Mouse (Mus musculus) retina, postnatal 7 days (tissue): ENCODE results near the gene Tm4sf1.

Experiments used
- DNase-seq: peaks from one replicate; pipeline ENCODE4 v3.0.0-alpha.2; 2012; ENCODE audit warnings: low read depth, low spot score

The Tm4sf1 gene

DNA sequence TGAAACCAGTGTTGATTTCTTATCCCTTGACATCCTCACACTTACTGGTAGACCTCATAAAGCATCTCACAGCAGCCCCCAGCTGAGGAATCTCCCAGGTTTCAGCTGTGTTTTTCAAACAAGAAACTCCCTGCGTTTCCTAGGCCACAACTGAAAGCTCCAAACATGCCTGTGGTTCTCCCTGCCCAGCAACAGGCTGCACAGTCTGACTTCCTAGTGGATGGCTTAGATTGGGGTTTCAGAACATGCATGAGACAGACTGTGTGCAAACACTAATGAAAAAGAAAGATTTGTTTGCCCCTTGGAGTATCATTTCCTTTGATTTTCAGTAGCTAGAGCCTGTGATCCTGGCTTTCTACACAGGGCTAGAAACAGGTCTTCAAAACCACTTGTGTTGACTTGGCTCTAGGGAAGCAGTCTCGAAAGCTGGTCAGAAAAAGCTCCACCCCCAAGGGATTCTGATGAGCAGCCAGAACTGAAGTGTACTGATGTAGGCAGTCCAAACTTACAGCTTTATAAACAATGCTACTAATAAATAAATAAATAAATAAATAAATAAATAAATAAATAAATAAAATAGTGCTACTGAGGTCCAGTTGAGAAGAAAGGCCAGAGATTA lies at the start of gene Tm4sf1:
TSS of gene Tm4sf1 (minus strand) at position 68 of the 619 bp plus-strand sequence.
- DNase-seq: no peak

DNA sequence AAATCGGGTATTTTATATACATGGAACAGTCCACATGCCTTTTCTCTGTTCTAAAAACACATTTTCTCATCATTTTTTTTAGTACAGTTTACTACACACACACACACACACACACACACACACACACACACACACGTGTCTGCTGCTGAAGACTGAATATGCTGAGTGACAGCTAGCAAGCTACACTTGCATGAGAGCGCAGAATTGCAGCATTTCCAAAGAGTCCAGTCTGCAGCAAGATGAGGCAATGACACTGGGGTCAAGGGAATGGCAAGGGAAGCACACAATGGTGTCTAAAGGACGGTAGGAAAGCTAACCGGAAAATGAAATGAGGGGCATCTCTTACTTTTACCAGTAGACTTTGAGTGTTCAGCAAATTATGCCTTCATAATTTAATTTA lies 43.0 kb upstream of the Tm4sf1 start:
- DNase-seq: no peak

DNA sequence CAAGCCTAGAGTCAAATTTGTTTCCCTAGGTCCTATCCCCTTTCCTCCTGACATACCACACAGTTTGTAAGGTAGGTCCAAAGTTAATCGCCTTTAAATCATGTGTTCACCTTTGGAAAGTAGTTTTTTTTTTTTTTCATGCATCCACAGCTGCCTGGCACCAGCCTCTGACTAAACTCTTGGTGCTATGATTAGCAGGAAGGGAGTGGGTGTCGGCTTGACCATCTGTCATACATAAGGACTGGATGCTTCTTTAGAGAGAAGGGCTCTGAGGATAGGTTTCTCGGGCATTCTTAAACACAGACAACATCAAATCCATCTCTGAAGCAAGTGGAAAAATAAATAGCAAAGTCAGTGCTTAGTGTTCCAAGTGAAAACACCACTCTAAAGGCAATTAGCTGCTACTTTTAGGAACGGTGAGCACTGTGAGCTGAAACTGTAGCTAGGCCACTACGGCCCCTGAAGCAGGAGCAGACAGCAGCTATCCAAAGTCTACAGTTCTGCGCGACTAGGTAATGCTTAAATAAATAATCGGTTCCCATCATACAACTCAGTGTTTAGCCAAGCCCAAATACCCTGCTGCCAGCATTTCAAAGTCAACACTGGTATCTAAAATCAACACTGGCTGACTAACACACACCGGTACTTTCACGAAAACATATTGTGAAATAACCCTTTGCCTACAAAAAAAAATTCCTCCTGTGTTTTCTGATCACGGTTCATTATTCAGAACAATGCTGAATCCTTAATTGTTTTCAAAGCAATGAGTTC lies 42.2 kb upstream of the Tm4sf1 start:
- DNase-seq: no peak

DNA sequence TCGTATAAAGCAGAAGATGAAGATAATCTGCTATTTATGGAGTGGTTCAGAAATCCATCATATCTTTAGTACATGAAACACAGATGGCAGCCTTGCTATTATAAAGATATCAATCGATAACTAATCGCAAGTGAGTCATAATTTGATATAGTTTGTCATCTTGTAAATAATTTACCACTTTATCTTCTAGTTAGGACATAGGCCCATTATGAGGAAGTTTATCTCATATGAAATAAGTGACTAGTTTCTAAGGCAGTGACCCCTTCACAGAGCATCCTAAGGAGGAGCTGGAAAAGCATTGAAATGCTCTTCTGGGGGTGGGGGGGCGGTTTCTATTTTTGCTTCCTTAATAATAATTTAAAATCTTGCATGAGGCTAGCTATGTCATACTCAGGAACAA lies 41.2 kb upstream of the Tm4sf1 start:
- no peak for DNase-seq

DNA sequence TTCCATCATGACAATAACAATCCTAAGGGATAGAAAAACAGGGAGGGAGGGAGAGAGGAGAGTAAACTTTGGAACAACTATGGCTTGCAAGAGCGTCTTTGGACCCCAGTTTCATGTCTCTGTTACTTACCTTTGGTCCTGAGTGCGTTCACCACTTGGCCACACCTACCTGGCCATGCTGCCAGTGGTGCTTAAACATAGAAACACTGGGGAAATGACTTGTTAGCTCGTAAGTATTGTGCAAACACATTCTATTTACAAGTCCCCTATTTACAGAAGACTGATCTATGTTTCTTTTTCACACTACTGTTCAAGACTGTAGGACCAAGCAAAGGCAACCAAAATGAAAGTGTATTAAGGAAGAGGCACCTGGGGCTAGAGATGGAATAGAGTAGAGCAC lies 39.5 kb upstream of the Tm4sf1 start:
- no peak for DNase-seq

DNA sequence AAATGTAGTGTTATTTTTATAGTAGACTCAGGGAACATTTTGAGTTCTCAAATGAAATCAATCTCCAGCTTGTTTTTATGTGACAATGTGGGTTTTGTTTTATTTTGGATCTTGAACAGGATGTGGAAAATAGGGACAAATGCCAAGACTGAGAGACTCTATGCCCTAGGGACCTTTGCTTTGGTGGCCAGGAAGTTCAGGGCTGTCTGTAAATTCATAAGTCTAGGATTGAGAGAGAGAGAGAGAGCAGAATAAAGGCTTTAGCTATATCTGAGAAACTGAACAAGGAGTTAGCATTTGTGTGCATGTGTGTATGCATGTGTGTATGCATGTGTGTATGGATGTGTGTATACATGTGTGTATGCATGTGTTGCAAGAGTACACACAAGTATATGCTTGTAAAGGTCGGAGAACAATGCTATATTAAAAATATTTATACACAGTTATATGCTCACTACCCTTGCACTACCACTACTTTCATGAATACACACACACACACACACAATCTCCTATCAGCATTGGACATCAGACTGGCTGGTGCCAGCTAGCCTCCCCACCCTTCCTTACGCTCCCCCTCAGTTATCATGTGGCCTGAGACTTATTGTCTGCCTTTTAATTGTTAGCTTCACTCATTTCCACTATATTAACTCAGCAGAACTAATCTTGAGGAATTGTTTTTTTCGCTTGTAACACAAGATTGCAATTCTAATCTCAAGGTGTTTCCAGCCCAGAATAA lies 33.5 kb upstream of the Tm4sf1 start:
- no peak for DNase-seq

DNA sequence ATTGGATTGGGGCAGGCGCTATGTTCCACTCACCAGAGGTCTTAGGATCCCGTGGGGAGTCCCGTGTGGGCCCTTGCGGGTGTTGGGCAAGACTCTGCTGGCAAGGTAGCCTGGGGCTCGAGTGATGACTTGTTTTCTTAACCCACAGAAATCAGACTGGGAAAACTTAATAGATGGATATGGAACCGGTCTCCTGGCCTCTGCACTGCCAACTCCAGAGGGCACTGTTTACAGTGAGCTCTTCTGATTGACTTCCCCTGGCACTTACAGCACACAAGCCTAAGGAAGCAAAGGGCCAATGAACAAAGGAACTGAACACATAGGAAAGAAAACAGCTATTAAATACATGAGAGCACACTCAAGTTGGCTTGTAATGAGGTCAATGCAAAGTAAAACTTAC lies 26.2 kb upstream of the Tm4sf1 start:
- no peak for DNase-seq

DNA sequence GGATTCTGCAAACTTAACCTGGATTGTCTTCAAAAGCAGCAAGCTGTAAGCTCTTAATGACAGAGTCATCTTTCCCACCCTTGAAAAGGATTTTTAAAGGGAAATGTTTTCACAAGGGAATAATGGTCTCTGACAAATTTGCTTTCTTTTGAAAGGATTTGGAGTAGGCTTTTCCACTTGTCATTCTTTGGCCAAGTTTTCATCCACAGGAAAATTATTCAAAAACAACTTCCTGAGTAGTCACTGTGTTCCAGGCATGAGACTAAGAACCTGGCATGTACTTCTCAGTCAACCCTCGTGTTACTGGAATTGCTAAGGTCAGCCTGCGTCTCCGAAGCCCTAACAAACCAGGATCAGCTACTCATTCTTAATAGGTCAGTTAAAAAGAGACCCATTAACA lies 5.3 kb upstream of the Tm4sf1 start:
- DNase-seq: no peak

DNA sequence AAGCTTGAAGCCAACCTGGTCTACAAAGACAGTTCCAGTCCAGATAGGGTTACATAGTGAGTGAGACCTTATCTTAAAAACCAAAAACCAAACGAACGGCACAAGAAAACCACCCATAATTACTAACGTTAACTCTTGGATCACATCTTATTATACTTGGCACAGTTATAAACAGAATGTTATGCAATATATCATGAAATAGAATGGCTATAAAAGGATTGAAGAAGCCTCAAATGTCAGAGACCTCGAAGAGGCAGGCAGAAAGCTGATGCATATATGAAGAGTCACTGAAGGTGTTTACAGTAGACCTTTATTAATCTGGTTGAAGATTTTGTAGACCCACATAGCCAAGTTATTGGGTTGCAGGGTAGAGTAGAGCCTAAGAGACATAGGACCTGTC lies 3.8 kb upstream of the Tm4sf1 start:
- no peak for DNase-seq

DNA sequence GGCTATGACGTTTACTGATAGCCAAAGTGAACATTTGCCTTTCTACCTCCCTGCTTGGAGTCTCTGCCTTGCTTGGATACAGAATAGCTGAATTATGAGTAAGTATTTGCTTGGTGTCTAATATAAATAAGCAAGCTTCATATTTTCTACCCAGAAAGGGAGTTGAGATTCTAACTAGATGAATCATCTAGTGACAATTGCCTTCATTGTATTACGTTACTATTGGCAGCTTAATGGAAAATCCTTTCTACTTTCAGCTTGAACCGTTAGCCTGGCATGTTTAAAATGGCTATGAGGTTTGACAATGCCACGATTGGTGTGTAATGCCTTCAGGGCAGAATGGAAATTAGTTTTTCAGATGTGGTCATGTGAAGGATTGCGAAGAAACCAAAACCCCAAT lies 2.7 kb upstream of the Tm4sf1 start:
- DNase-seq: no peak

DNA sequence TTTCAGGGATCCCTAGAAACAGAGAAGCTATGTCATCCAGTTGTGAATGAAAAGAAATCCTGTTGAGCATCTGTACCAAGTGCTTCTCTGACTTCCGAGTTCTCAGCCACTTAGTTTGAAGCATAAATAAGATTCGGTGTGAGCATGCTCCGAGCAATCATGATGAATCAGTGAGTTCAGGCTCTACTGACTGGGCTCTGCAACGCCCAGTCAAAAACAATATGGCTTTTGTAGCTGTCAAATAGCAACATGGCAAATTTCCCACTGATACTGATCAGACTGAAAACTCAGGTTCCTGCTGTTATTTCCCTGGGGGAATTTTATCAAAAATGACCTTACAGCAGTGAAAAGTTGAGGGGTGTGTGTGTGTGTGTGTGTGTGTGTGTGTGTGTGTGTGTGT lies 2.3 kb upstream of the Tm4sf1 start:
- DNase-seq: no peak

DNA sequence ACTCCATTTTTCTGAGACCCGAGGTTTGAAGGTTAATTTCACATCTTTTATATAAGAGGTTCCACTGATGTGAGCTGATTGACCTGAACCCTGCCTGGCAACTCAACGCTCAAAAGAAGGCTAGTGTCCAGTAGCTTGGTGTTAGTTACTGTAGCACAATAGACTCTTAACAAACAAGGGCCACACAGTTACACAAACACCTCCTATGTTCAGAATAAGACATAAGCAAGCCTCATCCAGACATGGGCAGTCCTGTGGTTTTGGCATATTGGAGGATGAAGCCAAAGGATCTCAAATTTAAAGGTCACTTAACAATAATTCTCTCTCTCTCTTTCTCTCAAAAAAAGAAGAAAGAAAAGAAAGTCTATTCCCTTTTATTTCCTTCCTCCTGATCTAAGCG lies 1.7 kb upstream of the Tm4sf1 start:
- no peak for DNase-seq

DNA sequence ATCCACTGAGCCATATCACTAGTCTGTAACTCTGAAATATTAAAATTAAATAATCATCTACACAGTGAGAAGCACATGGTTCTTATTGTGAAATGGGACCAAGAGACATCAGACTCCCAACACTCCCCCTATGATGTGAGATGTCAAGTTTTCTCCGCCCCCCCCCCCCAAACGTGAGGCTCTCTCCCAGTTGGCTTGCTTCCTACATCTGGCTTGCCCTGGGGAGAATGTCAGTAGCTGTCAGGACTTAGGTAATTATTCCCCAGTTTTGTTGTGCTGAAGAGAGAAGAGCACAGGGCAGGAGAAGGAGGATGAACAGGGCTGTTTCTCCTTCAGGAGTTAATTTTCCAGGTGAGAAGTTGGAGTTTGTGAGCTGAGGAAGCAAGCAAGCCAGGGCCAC lies 1.1 kb upstream of the Tm4sf1 start:
- DNase-seq: no peak

DNA sequence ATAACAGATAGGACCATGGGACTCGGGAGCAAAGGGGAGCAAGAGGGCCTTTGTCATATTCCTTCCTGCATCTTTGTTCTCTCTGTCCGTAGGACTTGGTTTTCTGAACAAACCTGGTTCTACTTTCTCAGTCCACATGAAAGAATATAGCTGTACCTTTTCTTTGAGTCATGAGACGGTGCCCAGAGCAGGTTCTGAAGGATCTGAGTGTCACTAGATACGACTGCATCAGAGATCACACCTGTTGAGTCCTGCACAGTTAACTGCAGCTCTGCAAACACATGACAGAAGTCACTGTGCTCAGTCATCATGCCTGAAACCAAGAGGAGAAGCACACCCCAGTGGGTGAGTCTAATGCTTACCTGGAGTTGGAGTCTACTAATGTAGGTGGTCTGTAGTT lies 422 bp downstream of the Tm4sf1 start:
- no peak for DNase-seq

DNA sequence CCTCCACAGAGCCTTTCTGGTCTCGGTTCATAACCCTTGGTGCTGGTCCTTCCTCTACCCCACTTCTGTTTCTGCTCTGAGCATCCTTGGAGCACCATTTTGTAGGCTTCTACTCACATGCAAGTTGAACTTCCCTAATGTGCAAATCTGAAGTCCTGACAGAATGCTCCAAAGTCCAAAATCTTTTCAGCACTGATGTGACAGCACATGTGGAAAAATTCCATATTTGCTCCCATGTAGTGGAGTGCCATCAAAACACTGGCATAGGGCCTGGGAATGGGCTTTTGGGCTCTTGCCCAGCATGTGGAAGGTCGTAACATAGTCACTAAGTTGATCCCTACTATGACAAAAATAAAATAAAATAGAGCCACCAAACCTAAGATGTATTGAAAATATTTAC lies 3.8 kb downstream of the Tm4sf1 start:
- no peak for DNase-seq

DNA sequence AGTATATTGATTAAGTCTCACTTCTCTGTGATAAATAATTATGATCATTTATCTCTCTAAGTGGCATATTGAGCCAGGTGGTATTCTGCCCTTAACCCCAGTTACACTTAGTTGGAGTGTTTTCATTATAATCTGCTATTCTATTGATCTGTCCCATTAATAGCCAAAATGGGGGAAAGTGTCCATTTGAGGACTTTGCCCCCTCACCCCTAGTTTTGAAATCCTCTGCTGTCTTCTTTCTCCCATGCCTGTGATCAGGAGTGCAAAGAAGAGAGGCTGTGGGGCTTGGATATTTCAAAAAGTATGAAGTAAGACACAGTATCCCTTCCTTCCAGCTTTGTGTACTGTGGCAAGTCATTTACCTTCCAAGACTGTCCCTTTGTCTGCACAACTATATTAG lies 5.2 kb downstream of the Tm4sf1 start:
- DNase-seq: no peak

DNA sequence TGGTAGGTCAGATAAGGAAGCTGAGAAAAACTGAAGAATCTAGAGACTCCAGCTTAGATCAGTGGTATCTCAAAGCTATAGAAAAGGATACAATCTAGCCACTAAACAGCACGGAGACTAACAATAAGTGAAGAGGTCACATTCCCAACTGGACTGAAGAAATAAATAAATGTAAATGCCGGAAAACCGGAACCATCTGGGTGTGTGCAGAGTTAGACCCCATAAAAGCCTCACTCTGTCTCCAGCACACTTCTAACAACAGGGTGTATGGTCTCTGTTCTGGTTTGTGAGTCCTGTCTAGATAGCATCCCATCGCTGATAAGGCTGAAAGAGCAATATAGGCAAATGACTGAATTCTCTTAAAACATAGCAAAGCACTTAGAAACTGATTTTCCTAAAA lies 6.2 kb downstream of the Tm4sf1 start:
- no peak for DNase-seq

DNA sequence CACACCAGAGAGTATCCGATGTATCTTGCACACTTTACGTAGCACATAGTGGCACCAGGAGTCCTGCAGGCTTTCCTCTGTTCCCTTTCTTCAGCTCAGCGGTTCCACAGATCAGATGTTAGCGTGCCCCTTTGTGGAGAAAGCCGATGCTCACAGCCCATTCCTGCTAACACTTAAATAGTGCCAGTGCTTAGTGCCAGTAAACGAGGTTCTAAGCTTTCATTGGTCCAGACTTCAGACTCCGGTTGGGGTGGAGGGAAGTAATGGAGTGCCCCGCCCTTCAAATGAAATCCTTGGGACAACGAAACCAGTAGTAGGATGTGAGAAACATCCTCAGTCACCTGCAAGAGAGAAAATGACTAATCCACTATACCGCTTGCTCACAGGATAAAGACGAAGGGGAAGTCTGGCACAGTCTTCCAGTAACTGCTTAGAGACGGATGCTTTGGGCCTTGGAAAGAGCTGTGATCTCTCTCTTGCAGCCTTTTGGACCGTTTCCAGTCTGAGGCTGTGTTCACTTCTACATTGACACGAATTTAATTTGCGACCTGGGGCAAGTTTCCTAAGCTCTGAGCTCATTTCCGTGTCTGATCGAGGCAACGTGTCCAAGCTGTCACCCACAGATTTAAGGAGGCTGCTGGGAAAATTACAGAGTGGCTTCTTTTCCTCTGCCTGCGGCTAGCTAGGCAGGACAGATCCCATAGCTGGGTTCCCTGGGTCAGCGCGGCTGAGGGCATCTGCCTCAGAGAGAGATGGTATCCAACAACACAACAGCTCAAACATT lies 6.9 kb downstream of the Tm4sf1 start:
- DNase-seq: no peak

DNA sequence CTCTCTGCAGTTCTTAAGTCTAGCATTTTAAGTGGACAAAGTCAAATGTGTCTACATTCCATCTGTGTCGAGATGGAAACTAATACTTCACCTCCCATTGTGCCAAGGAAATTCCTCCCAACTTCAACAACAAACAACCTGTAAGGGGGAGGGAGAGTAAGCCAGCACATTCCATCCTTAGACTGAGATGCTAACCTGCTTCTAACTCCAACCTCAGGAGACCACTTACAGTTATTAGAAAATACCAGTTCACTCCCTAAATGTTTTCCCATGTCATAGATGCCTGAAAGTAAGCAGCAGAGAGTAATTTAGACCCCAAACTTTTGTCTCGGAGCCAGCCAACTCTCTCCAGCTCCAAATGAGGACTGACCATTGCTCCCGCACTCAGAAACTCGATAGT lies 7.9 kb downstream of the Tm4sf1 start:
- no peak for DNase-seq

DNA sequence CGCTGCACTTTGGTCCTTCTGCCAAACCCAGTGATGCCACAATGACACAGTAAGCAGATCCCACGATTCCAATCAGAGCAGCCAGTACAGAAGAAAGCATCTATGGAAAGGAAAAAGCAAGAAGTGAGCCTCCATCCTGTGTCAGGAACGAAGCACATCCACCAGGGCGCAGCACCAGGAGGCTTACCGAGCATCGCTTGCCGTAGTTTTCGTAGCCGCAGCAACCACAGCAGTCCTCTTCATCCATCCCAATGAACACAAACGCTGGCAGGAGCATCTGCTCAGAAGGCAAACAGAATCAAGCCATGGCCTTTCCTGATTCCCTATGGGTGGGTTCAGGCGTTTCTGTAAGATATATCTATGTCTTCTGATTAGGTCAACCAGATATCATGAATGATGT lies 9.0 kb downstream of the Tm4sf1 start:
- no peak for DNase-seq

DNA sequence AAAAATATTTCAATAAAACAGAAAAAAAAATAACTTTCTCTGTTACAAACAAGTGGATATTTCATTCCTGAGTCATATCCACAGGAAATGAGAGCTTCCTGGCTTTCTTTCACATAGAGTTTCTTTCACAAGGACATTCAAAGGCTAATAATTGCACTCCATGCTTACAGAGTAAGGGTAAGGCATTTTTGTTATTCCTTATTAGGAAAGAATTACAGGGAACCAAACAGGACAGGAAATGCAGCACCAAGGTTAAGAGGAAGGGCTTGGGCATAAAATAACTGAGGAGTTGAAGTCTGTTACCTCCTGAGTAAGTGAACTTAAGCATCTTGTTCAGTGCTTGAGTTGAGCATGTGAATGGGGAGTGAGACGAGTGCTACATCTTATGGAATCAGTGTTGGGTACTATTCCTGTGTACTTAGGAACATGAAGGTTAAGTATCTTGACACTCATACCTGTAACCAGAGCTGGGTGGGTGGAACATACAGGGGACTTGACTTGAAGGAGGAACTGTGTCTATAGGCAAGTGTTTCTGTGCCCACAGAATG lies 12.8 kb downstream of the Tm4sf1 start:
- DNase-seq: no peak
